Mouse (Mus musculus): ENCODE results near the gene Nol4l.
"Not testable (repeated sequence)": the region's sequence is repeated elsewhere in the genome, so short reads cannot be mapped to it uniquely, and the experiment has no call there.

Gene Nol4l

DNA sequence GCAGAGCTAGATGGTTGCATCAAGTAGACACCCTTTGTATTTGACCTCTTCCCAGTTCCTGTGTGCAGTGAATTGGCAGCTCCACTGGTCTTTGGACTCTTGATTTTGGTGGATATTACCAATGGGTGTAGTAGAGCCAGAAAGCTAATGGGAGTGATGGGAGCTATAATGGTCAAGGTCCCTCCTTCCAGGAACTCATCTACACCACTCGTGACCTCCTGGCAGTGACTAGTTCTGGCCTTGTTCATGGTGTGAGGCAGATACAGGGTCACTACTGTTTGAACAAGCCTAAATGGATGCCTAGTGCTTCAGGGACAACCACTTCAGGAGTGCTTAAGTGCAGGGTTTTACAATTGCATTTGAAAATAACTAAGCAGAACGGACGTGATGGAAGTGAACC is 125.7 kb downstream of the Nol4l start:
- no peak for DNase-seq

DNA sequence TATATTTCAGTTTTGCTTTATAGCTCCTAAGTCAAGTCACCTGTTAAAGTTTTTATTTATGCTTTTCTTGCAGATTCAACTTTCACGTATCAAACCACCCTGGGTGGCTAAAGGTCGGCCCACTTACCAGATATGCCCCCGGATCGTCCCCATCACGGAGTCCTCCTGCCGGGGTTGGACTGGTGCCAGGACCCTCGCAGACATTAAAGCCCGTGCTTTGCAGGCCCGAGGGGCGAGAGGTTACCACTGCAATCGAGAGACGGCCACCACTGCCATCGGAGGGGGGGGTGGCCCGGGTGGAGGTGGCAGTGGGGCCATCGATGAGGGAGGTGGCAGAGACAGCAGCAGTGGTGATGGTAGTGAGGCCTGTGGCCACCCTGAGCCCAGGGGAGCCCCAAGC is 130.6 kb downstream of the Nol4l start:
- DNase-seq, result no peak

DNA sequence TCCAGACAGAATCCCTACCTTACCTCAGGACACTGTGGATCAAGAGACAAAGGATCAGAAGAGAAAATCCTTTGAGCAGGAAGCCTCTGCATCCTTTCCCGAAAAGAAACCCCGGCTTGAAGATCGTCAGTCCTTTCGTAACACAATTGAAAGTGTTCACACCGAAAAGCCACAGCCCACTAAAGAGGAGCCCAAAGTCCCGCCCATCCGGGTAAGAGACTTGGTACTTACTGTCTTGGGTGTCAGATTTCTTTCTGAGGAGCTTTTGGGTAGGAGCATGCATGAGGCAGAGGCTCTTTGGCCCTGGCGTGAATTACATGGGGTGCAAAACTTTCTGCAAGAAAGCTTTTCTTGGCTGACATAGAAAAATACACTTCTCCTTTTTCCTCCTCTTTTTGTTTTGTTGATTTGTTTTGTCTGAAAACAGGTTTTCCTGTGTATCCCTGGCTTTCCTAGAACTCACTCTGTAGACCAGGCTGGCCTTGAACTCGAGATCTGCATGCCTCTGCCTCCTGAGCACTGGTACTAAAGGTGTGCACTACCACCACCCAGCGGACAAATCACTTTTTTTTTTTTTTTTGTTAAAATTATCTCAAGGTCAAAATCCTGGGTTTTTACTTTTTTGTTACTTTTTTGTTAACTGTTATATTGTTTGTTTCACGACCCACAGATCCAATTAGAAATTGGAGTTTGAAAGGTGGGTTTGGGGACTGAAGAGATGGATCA is 131.8 kb downstream of the Nol4l start:
- no peak for DNase-seq

- no peak for DNase-seq
Observed at GRCm38 (mm10) chr2:153393045-153393444, 136.7 kb downstream of the Nol4l start.

- DNase-seq, result no peak
Observed at GRCm38 (mm10) chr2:153389831-153390230, 139.9 kb downstream of the Nol4l start.

DNA sequence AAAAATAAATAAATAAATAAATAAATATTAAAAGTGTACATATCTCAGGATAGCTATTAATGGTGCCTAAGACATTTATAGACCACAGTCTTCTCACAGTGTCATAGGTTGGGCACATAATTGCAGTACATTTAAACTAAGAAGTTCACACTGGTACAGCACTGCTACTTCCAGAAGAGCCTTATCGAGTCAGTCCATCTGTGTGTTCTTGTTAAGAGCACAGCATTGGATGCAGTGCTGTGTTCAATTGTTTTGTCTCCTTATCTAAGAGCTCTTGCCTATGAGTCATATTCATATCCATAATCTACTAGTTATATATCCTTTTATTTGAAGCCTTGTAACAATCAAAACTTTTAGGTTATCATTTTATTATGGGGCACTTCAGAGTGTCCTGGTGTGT is 149.3 kb downstream of the Nol4l start:
- DNase-seq, result no peak

DNA sequence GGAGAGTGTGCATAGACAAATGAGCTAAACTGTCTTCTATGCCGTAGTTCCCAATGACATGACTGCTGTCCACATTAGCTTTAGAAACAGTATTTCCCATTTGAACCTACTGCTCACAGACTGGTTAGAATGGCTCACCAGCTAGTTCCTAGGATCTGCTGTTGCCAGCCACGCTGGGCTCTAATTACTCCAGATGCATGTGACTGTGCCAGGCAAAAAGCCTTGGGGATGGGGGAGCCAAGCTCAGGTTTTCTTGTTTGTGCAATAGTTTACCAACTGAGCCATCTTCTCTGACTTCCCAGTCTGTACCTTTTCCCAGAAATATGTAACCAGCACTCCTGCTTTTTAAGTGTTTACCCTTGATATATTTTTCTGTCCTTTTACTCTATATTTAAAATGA is 154.4 kb downstream of the Nol4l start:
- no peak for DNase-seq

- no peak for DNase-seq
Observed at GRCm38 (mm10) chr2:153370871-153371270, 158.9 kb downstream of the Nol4l start.

- DNase-seq, result not testable (repeated sequence)
Observed at GRCm38 (mm10) chr2:153364531-153364930, 165.2 kb downstream of the Nol4l start.

DNA sequence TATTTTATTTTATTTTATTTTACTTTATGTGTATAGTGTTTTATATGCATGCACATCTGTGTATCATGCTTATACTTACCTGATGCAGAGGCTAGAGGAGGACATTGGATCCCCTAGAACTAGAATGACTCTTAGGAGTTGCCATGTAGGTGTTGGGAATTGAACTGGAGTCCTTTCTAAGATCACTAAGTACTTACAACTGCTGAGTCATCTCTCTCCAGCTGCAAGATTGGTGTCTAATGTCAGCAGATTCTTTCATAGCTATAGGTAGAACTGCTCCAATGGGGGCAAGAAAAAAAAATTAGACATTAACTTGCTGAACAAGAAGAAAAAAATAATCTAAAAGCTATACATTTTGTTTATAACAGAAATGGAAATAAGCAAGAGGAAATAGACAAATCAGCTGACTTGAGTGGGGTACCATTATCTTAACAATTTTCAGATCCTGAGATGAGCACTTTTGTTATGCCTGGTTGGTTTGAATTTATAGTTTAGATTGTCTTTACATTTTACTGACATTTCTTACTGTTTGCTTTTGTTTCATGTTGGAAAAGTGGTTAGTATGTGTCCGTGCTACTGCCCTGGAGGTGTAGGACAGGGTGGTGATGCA is 168.6 kb downstream of the Nol4l start:
- DNase-seq, result no peak

Measured in right cerebral cortex, postnatal 4 days (tissue).